ENCODE assay signal across 16 mouse cellular contexts in genomic region chr1:75517984-75518383, GRCm38 (mm10). TPM values are rescaled to one million over a fixed set of nuclear protein-coding genes. Genes with fewer than 3 reads are reported as not detected.
DNase-seq lines count a peak whose midpoint lies in the region; ATAC-seq and TF ChIP-seq lines count a peak whose summit lies in the region.
"Had no signal": no experiment of that assay in that cellular context is flagged by ENCODE, and none has a peak within 500 bp of the region (broad histone marks: within the 10 kb centered on the region; RNA-seq: fewer than 3 reads in every experiment).

No protein-coding gene starts in this region.

- H3K9ac ChIP-seq in lung, embryonic 14.5 days, result no peak overlapping the region
- no peak overlapping the region for H3K9ac ChIP-seq in embryonic facial prominence, embryonic 14.5 days (ENCODE audit: low read depth, low read length)
- H3K9ac ChIP-seq in stomach, embryonic 15.5 days, result no peak overlapping the region
- H3K9ac ChIP-seq: liver, postnatal 0 days; midbrain, embryonic 15.5 days had no signal

- TF ChIP-seq POLR2A in lung, adult 2 months (IDR thresholded peaks at IDR 0.05; ENCODE audit: borderline replicate concordance, extremely low read depth, low read depth, low read length), result no peak

- WGBS in lung, embryonic 14.5 days, result 31% methylated on average over 4 of the region's 4 CpGs
- WGBS in lung, adult 2 months, result 68% methylated on average over 4 of the region's 4 CpGs
- WGBS in embryonic facial prominence, embryonic 14.5 days, result 47% methylated on average over 4 of the region's 4 CpGs
- 33% methylated on average over 4 of the region's 4 CpGs for WGBS in stomach, embryonic 15.5 days

- no peak overlapping the region for H3K4me2 ChIP-seq in lung, embryonic 14.5 days
- no peak overlapping the region for H3K4me2 ChIP-seq in embryonic facial prominence, embryonic 14.5 days (ENCODE audit: low read depth, low read length)
- H3K4me2 ChIP-seq in stomach, embryonic 15.5 days, result no peak overlapping the region
- H3K4me2 ChIP-seq: midbrain, embryonic 15.5 days had no signal

- intact Hi-C loops in left cerebral cortex, postnatal 25 days (cut with DNase I), result no loop called here

- H3K9me3 ChIP-seq in lung, embryonic 14.5 days (ENCODE audit: low read depth, low read length), result no peaks in the 10 kb centered on the region
- no peaks in the 10 kb centered on the region for H3K9me3 ChIP-seq in embryonic facial prominence, embryonic 14.5 days (ENCODE audit: control insufficient read depth, low read length)
- H3K9me3 ChIP-seq in stomach, embryonic 15.5 days, result no peaks in the 10 kb centered on the region
- H3K9me3 ChIP-seq: midbrain, embryonic 15.5 days had no signal

- peak overlapping the region; percentile 93 for H3K27ac ChIP-seq in lung, embryonic 14.5 days (ENCODE audit: low read depth)
- peak overlapping the region; percentile 55 for H3K27ac ChIP-seq in embryonic facial prominence, embryonic 14.5 days (replicated peaks; ENCODE audit: low read depth, low read length)
- H3K27ac ChIP-seq in stomach, embryonic 15.5 days, result peak overlapping the region; percentile 70
- H3K27ac ChIP-seq: midbrain, embryonic 15.5 days had no signal

- H3K36me3 ChIP-seq in lung, embryonic 14.5 days (ENCODE audit: insufficient read depth), result no peaks in the 10 kb centered on the region
- no peaks in the 10 kb centered on the region for H3K36me3 ChIP-seq in embryonic facial prominence, embryonic 14.5 days (ENCODE audit: control insufficient read depth, insufficient read depth, low read length)
- no peaks in the 10 kb centered on the region for H3K36me3 ChIP-seq in stomach, embryonic 15.5 days
- H3K36me3 ChIP-seq: midbrain, embryonic 15.5 days had no signal

- H3K4me1 ChIP-seq in lung, embryonic 14.5 days (ENCODE audit: insufficient read depth), result peaks cover 17% of the 10 kb centered on the region
- H3K4me1 ChIP-seq in lung, adult 2 months (ENCODE audit: control insufficient read depth, insufficient read depth, low read length), result no peaks in the 10 kb centered on the region
- peaks cover 25% of the 10 kb centered on the region for H3K4me1 ChIP-seq in embryonic facial prominence, embryonic 14.5 days (ENCODE audit: control insufficient read depth, insufficient read depth, low read length)
- peaks cover 22% of the 10 kb centered on the region for H3K4me1 ChIP-seq in stomach, embryonic 15.5 days

- H3K4me3 ChIP-seq in lung, embryonic 14.5 days (ENCODE audit: low read depth, low read length), result no peak overlapping the region
- no peak overlapping the region for H3K4me3 ChIP-seq in lung, adult 2 months (replicated peaks; ENCODE audit: extremely low read depth, low read depth, low read length)
- H3K4me3 ChIP-seq in embryonic facial prominence, embryonic 14.5 days (ENCODE audit: low read depth, low read length), result no peak overlapping the region
- H3K4me3 ChIP-seq in stomach, embryonic 15.5 days (replicated peaks), result no peak overlapping the region
- H3K4me3 ChIP-seq: midbrain, embryonic 15.5 days had no signal

- peak; percentile 42 for DNase-seq in embryo, embryonic 10.5 days (ENCODE audit: low spot score)
- DNase-seq in embryo, embryonic 11 days, result no peak
- peak; percentile 36 for DNase-seq in lung, embryonic 14.5 days
- no peak for DNase-seq in lung, adult 2 months
- DNase-seq in embryonic facial prominence, embryonic 14.5 days (ENCODE audit: low spot score), result no peak
- DNase-seq in left cerebral cortex, postnatal 25 days (ENCODE audit: low spot score in 2 of 2), result no peak
- no peak for DNase-seq in layer of hippocampus, postnatal 14 days (ENCODE audit: low spot score in 2 of 2)
- DNase-seq: cerebellum, adult 18-20 months; liver, postnatal 0 days; thymus, adult 18-20 months had no signal

- ATAC-seq in lung, embryonic 14.5 days (ENCODE audit: insufficient read depth), result no peak
- ATAC-seq in embryonic facial prominence, embryonic 14.5 days (ENCODE audit: low read depth), result no peak
- ATAC-seq in stomach, embryonic 15.5 days (ENCODE audit: insufficient read depth, low FRiP score, low read depth), result no peak
- ATAC-seq: activated CD4-positive, CD25-positive, alpha-beta regulatory T cell, adult 4 months; forebrain, embryonic 14.5 days; liver, postnatal 0 days; midbrain, embryonic 15.5 days had no signal

- no peaks in the 10 kb centered on the region for H3K27me3 ChIP-seq in lung, embryonic 14.5 days (ENCODE audit: insufficient read depth, low read length)
- no peaks in the 10 kb centered on the region for H3K27me3 ChIP-seq in embryonic facial prominence, embryonic 14.5 days (replicated peaks; ENCODE audit: control insufficient read depth, insufficient read depth, low read length)
- H3K27me3 ChIP-seq in stomach, embryonic 15.5 days (replicated peaks), result no peaks in the 10 kb centered on the region
- H3K27me3 ChIP-seq: midbrain, embryonic 15.5 days had no signal

- no peak for TF ChIP-seq CTCF in lung, embryonic 14.5 days (IDR thresholded peaks at IDR 0.05; ENCODE audit: low read depth)
- no peak for TF ChIP-seq CTCF in lung, adult 2 months (IDR thresholded peaks at IDR 0.05; ENCODE audit: insufficient read depth, low read length)

RNA-seq across cellular contexts. Expression of gene Stk11ip, which starts 3.3 kb away (rescaled TPM):
- polyA plus RNA-seq in lung, embryonic 14.5 days (2014; fragmentation: Nextera tagmentation; extraction: Ambion mirVana), result 18.5 and 19.0 TPM in 2 replicates
- polyA plus RNA-seq in lung, adult 2 months (2012; rRNA removed), result 44.1 and 50.6 TPM in 2 replicates
- polyA plus RNA-seq in embryonic facial prominence, embryonic 14.5 days (2014; fragmentation: Nextera tagmentation; extraction: Ambion mirVana), result 13.1 and 15.3 TPM in 2 replicates
- polyA plus RNA-seq in stomach, embryonic 15.5 days (2015; fragmentation: Nextera tagmentation; extraction: Ambion mirVana), result 16.1 and 18.1 TPM in 2 replicates
- total RNA-seq in left cerebral cortex, postnatal 25 days (2021), result 10 to 100 TPM; 35.3 to 36.7 TPM
- 10 to 100 TPM; 23.6 to 30.8 TPM for total RNA-seq in layer of hippocampus, postnatal 14 days (2021)

RNA-seq across cellular contexts. Expression of gene Inha, which starts 11.1 kb away (rescaled TPM):
- polyA plus RNA-seq in lung, embryonic 14.5 days (2014; fragmentation: Nextera tagmentation; extraction: Ambion mirVana), result 1.7 and 2.1 TPM in 2 replicates
- polyA plus RNA-seq in lung, adult 2 months (2012; rRNA removed), result 13.6 and 14.3 TPM in 2 replicates
- polyA plus RNA-seq in embryonic facial prominence, embryonic 14.5 days (2014; fragmentation: Nextera tagmentation; extraction: Ambion mirVana), result 5.9 and 9.7 TPM in 2 replicates
- polyA plus RNA-seq in stomach, embryonic 15.5 days (2015; fragmentation: Nextera tagmentation; extraction: Ambion mirVana), result 8.0 and 9.6 TPM in 2 replicates
- total RNA-seq in left cerebral cortex, postnatal 25 days (2021), result 10 to 100 TPM; 23.2 to 26.9 TPM
- total RNA-seq in layer of hippocampus, postnatal 14 days (2021), result 10 to 100 TPM; 20.3 to 22.6 TPM
- total RNA-seq: granulocyte monocyte progenitor cell, adult 5-6 weeks; MEL had no signal
- polyA plus RNA-seq: activated CD4-positive, CD25-positive, alpha-beta regulatory T cell, adult 4 months had no signal

RNA-seq across cellular contexts. Expression of gene Obsl1, which starts 11.7 kb away (rescaled TPM):
- polyA plus RNA-seq in lung, embryonic 14.5 days (2014; fragmentation: Nextera tagmentation; extraction: Ambion mirVana), result 83.9 and 93.3 TPM in 2 replicates
- 20.7 and 26.1 TPM in 2 replicates for polyA plus RNA-seq in lung, adult 2 months (2012; rRNA removed)
- polyA plus RNA-seq in embryonic facial prominence, embryonic 14.5 days (2014; fragmentation: Nextera tagmentation; extraction: Ambion mirVana), result 98.7 and 102 TPM in 2 replicates
- polyA plus RNA-seq in stomach, embryonic 15.5 days (2015; fragmentation: Nextera tagmentation; extraction: Ambion mirVana), result 75.1 and 84.0 TPM in 2 replicates
- 10 to 100 TPM; 28.6 to 29.0 TPM for total RNA-seq in left cerebral cortex, postnatal 25 days (2021)
- total RNA-seq in layer of hippocampus, postnatal 14 days (2021), result 10 to 100 TPM; 25.2 to 27.0 TPM
- total RNA-seq: granulocyte monocyte progenitor cell, adult 5-6 weeks had no signal
- polyA plus RNA-seq: activated CD4-positive, CD25-positive, alpha-beta regulatory T cell, adult 4 months had no signal

RNA-seq across cellular contexts. Expression of gene Slc4a3, which starts 28.1 kb away (rescaled TPM):
- 9.7 and 12.1 TPM in 2 replicates for polyA plus RNA-seq in lung, embryonic 14.5 days (2014; fragmentation: Nextera tagmentation; extraction: Ambion mirVana)
- polyA plus RNA-seq in lung, adult 2 months (2012; rRNA removed), result 29.7 and 35.3 TPM in 2 replicates
- polyA plus RNA-seq in embryonic facial prominence, embryonic 14.5 days (2014; fragmentation: Nextera tagmentation; extraction: Ambion mirVana), result 12.0 and 18.5 TPM in 2 replicates
- 17.7 and 18.2 TPM in 2 replicates for polyA plus RNA-seq in stomach, embryonic 15.5 days (2015; fragmentation: Nextera tagmentation; extraction: Ambion mirVana)
- 100 to 1,000 TPM; 171 to 180 TPM for total RNA-seq in left cerebral cortex, postnatal 25 days (2021)
- 100 to 1,000 TPM; 120 to 141 TPM for total RNA-seq in layer of hippocampus, postnatal 14 days (2021)
- total RNA-seq: granulocyte monocyte progenitor cell, adult 5-6 weeks; MEL had no signal

RNA-seq across cellular contexts. Expression of gene Tmem198, which starts 38.7 kb away (rescaled TPM):
- 0.26 and 0.72 TPM in 2 replicates for polyA plus RNA-seq in lung, embryonic 14.5 days (2014; fragmentation: Nextera tagmentation; extraction: Ambion mirVana)
- 5.2 and 7.4 TPM in 2 replicates for polyA plus RNA-seq in lung, adult 2 months (2012; rRNA removed)
- polyA plus RNA-seq in embryonic facial prominence, embryonic 14.5 days (2014; fragmentation: Nextera tagmentation; extraction: Ambion mirVana), result 1.3 and 1.6 TPM in 2 replicates
- 2.3 and 2.7 TPM in 2 replicates for polyA plus RNA-seq in stomach, embryonic 15.5 days (2015; fragmentation: Nextera tagmentation; extraction: Ambion mirVana)
- total RNA-seq in left cerebral cortex, postnatal 25 days (2021), result 100 to 1,000 TPM in 1 of 2 experiments, 10 to 100 TPM in 1; 92.9 to 111 TPM
- 10 to 100 TPM; 53.3 to 62.5 TPM for total RNA-seq in layer of hippocampus, postnatal 14 days (2021)
- total RNA-seq: granulocyte monocyte progenitor cell, adult 5-6 weeks had no signal
- polyA plus RNA-seq: liver, postnatal 0 days had no signal

Comparison
In these comparisons a context has a peak if more than half of its experiments do, and no peak if none do; other contexts are left out.
1. DNase-seq: peak in embryo, embryonic 10.5 days (single experiment) and lung, embryonic 14.5 days (single experiment); none in embryo, embryonic 11 days (single experiment), lung, adult 2 months (single experiment), embryonic facial prominence, embryonic 14.5 days (single experiment), left cerebral cortex, postnatal 25 days (0 of 2) and layer of hippocampus, postnatal 14 days (0 of 2).
2. Peak in every context shown above with its lines, with median percentiles within 50 percentile points of each other: H3K27ac ChIP-seq.